Mouse (Mus musculus) kidney, adult 8-10 months (tissue): ENCODE results near the gene Slc25a22.
"Not testable (repeated sequence)": the region's sequence is repeated elsewhere in the genome, so short reads cannot be mapped to it uniquely, and the experiment has no call there.

Experiments used
- DNase-seq, 2 experiments: peaks; one replicate each; pipeline ENCODE4 v3.0.0; 2022

The Slc25a22 gene

GRCm38 (mm10) chr7:141410631-141411030 lies 27.1 kb downstream of the Slc25a22 start:
- no peak for DNase-seq

GRCm38 (mm10) chr7:141408833-141409232 lies 28.9 kb downstream of the Slc25a22 start:
- peak; percentile 75 to 90 for DNase-seq

- DNase-seq, result not testable (repeated sequence)
These were observed 30.0 kb downstream of the Slc25a22 start for GRCm38 (mm10) chr7:141407670-141408069.

GRCm38 (mm10) chr7:141405466-141405865 lies 32.2 kb downstream of the Slc25a22 start:
- DNase-seq, result no peak

- peak; percentile 38 to 55 for DNase-seq
These were observed 34.4 kb downstream of the Slc25a22 start for GRCm38 (mm10) chr7:141403305-141403704.

DNA sequence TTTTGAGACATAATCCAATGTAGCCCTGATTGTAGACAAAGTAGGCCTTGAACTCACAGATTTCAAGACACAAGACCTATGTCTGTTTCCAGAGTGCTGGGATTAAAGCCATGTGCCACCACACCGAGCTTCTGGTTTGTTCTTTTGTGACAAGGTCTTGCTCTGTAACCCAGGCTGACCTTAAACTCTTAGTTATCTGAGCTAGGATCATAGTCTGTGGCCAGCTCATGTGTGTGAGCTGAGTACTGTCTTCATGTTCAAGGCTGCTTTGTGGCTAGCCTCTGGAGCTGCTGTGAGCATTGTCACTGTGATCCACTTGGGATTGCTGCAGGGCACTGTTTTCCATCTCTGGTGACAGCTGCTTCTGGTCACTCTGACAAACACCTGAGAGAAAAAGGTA lies 42.3 kb downstream of the Slc25a22 start:
- DNase-seq, result no peak

DNA sequence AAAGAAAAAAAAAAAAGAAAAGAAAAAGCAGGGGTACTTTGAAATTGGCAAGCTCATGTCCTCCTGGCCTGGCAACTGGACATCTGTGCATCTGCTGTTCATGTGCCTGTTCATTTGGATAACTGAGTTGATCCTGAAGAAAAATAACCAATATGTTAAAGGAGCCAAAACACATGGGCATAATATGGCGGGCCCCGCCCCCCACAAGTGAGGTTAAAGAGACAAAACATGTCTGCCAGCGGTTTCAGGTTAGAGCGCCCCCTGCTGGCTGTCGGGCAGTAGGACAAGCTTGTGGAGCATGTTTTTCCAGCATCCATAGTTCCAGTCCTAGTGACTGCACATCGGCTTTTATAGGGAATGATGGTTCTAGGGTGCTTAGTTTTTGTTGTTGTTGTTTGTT lies 42.9 kb downstream of the Slc25a22 start:
- peak; percentile 55 to 75 for DNase-seq

DNA sequence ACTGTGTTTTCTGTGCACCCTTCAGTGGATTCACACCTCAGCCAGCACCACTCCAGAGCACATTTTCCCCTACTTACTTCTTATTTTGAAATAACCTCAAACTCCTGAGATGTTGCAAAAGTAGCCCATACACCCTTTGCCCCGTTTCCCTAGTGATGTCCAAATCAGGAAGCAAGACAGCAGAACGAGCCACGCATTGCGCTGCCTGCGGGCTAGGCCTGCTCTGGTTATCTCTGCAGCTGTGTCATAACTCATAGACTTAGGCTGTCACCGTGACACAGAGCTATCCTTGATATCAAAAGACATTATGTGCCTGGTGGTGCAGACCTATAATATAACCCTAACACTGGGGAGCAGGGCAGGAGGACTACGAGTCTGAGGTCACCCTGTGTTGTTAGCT lies 43.5 kb downstream of the Slc25a22 start:
- no peak for DNase-seq

DNA sequence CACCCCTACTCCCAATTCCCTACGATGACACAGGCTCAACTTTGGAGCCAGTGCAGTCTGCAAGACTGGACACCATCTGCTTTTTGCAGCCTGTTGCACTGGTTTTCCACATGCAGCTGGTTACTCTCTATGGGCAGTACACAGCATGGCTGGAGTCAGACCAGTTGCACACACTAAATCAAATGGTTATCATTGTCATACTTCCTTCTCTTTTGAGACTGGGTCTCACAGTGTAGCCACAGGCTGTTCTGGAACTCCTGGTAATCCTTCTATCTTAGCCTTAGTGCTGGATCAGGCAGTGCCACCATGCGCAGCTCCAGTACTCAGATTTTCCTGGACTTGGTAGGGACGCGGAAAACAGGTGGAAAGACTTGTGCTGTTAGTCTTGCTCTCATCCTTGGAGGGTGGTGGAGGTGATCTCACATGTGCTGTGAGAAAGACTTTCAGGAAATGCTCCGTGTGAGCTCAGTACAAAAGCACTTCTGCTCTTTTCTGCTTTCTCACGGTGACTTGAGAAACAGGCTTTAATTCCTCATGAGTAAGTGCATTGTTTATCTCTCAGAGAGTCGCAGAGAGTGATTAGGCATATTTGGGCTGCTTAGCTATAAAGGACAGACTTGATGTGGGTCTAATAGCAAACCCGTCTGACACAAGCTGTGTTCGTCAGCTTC lies 45.0 kb downstream of the Slc25a22 start:
- DNase-seq, result no peak

DNA sequence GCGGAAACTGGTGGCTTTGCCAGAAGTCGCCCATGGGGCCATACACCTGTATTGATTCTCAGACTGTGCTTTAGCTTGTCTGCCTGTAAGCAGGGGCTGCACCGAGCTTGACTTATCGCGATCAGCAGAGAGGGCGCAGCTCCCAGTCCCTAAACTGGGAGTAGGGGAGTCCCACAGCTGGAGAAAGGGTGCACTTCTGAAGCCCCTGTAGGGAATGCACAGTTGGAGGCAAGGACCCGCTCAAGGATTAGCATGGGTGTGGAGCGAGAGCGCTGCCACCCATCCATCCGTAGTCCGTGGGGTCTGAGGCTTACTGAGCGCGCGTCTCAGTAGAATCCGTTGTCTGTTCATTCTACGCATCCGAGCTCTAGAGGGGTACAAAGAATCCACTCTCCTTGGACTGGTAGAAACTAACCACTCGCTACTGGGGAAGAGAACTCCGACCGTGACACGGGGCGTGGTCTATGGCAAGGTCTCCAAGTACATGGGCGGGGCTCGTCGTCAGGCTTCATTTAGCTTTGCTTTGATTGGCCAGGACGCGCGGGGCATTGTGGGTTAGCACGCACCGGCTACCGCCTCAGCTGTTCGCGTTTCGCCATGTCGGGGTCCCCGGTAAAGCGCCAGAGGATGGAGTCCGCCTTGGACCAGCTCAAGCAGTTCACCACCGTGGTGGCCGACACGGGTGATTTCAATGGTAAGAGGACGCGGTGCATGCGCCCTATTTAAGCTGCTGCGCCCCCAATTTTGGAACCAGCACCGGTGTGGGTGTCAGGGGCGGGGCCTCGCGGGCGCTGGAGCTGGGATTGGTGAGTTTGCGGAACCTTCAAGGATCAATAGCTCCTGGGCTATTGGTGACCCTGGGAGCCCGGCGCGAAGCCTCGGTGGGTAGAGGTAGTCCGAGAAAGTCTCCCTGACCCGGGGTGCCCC lies 45.8 kb downstream of the Slc25a22 start, which contains the start of gene Taldo1:
Gene Taldo1 (plus strand): TSS at position 575 of the 927 bp plus-strand sequence.
- DNase-seq, result peak; percentile 97 to 98

GRCm38 (mm10) chr7:141390326-141391259 lies 47.1 kb downstream of the Slc25a22 start:
- DNase-seq, result peak; percentile 44 to 57

- no peak for DNase-seq
These were observed 49.1 kb downstream of the Slc25a22 start for GRCm38 (mm10) chr7:141388487-141389109.

- no peak for DNase-seq
These were observed 49.7 kb downstream of the Slc25a22 start for GRCm38 (mm10) chr7:141387807-141388486.

- DNase-seq, result no peak
These were observed 56.4 kb downstream of the Slc25a22 start for GRCm38 (mm10) chr7:141381068-141381835.
